Mouse (Mus musculus): ENCODE results near the gene Mettl7a3.

DNA sequence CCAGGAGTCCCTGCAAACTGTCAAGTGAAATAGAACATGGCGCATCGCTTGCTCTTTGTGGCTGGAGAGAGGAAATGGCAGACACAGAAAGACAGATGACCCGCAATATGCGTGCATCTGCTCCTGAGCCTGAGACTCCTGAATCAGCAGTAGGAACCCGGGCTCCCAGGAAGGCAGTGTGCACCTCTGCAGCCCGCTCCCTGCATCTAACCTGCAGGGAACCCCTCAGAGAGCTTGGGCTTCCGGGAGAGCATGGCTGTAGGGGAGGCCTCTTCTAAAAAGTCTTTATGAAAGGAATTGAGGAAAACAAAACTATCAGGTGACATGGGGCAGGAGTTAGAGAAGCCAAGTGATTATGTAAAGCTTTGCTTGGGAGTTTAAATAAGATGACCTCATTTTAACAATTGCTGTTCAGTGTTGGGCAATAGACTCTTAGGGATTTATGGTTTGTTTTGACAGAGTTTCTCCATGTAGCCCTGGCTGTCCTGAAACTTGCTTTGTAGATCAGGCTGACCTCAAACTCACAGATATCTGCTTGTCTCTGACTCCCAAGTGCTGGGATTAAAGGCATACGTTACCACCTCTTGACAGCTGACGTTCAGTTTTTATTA lies 14.3 kb upstream of the Mettl7a3 start:
- TF ChIP-seq POLR2A (IDR thresholded peaks at IDR 0.05; ENCODE audit: borderline replicate concordance, insufficient read depth, low read length) (no peak), CTCF (IDR thresholded peaks at IDR 0.05; ENCODE audit: borderline replicate concordance, insufficient read depth, low read depth, low read length) (no peak)
